ENCODE assay signal across 7 mouse cellular contexts in the genomic region with DNA sequence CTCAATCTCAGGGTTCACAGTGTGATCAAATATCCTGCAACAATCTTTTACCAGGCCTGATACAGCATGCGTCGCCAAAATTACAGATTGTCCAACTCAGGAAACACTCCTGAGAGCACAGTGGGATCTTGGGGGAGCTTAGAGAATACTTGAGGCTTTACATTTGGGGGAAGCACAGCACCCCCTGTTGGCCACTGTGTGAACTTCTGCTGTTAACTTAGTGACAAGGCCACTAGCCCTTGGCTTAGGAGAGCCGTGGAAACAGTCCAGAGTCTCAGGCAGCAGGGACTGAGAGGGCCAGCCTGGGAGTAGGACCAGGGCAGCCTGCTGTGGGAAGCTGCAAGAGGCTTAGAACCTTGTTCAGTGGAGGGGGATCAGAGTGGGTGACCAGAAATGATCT. TPM values are rescaled to one million over a fixed set of nuclear protein-coding genes. Genes with fewer than 3 reads are reported as not detected.
DNase-seq lines count a peak whose midpoint lies in the region; ATAC-seq and TF ChIP-seq lines count a peak whose summit lies in the region.

No protein-coding gene starts in this region.

- TF ChIP-seq CTCF in left cerebral cortex, adult 2 months (IDR thresholded peaks at IDR 0.05) = peak; percentile 66

- no peak for DNase-seq in left cerebral cortex, adult 2 months (ENCODE audit: extremely low spot score in 1 of 2, low spot score in 2 of 2)
- DNase-seq in left cerebral cortex, adult 8-10 months (ENCODE audit: low spot score in 2 of 2) = no peak
- peak; percentile 29 for DNase-seq in WW6 (ENCODE audit: low read depth, low spot score)
- DNase-seq in retina, embryonic 14.5 days (ENCODE audit: low spot score) = peak; percentile 57
- no peak for DNase-seq in gastrocnemius, adult 8-10 months (ENCODE audit: low spot score in 2 of 2)
- DNase-seq in layer of hippocampus, adult 9-10 months (ENCODE audit: low spot score) = no peak

- no peak overlapping the region for H3K27ac ChIP-seq in left cerebral cortex, adult 2 months

- intact Hi-C loops in left cerebral cortex, adult 2 months (cut with DNase I) = loop anchor here (10.0 kb wide), 1 partner anchor 339 kb away; no protein-coding TSS in a partner anchor

- H3K4me3 ChIP-seq in left cerebral cortex, adult 2 months = no peak overlapping the region

- ATAC-seq in erythroblast, adult 5-6 weeks (replicated peaks; ENCODE audit: low FRiP score, poor library complexity, severe bottlenecking) = peak; percentile 58

RNA-seq across cellular contexts. Expression of gene Oas1c, which starts 3.6 kb away (rescaled TPM):
- 1 to 10 TPM in 1 of 2 experiments, under 1 TPM in 1; 0.82 to 1.0 TPM for total RNA-seq in left cerebral cortex, adult 2 months (2021)
- total RNA-seq in left cerebral cortex, adult 8-10 months (2022) = 1 to 10 TPM in 3 of 4 experiments, under 1 TPM in 1; 0.46 to 1.9 (median 1.5) TPM
- total RNA-seq in erythroblast, adult 5-6 weeks (2015; ENCODE audit: low replicate concordance) = 1.7 and 9.8 TPM in 2 replicates
- total RNA-seq in erythroblast, adult 5-6 weeks (2017; ENCODE audit: low replicate concordance) = 2.3 and 3.3 TPM in 2 replicates
- total RNA-seq in gastrocnemius, adult 8-10 months (2022) = under 1 TPM in 2 of 4 experiments, not detected in 2; 0.21 to 0.27 TPM

RNA-seq across cellular contexts. Expression of gene Oas1e, which starts 20.6 kb away (rescaled TPM):
- not detected for total RNA-seq in left cerebral cortex, adult 2 months (2021)
- total RNA-seq in left cerebral cortex, adult 8-10 months (2022) = not detected
- 4.2 TPM in 1 of 2 replicates, not detected in the other for total RNA-seq in erythroblast, adult 5-6 weeks (2015; ENCODE audit: low replicate concordance)
- 1.4 and 3.9 TPM in 2 replicates for total RNA-seq in erythroblast, adult 5-6 weeks (2017; ENCODE audit: low replicate concordance)
- total RNA-seq in gastrocnemius, adult 8-10 months (2022) = not detected

RNA-seq across cellular contexts. Expression of gene Oas1f, which starts 31.2 kb away (rescaled TPM):
- not detected for total RNA-seq in left cerebral cortex, adult 2 months (2021)
- not detected for total RNA-seq in left cerebral cortex, adult 8-10 months (2022)
- not detected in 2 replicates for total RNA-seq in erythroblast, adult 5-6 weeks (2015; ENCODE audit: low replicate concordance)
- total RNA-seq in erythroblast, adult 5-6 weeks (2017; ENCODE audit: low replicate concordance) = not detected in 2 replicates
- total RNA-seq in gastrocnemius, adult 8-10 months (2022) = not detected

RNA-seq across cellular contexts. Expression of gene Oas3, which starts 38.5 kb away (rescaled TPM):
- total RNA-seq in left cerebral cortex, adult 2 months (2021) = not detected
- total RNA-seq in left cerebral cortex, adult 8-10 months (2022) = not detected
- total RNA-seq in erythroblast, adult 5-6 weeks (2015; ENCODE audit: low replicate concordance) = 67.2 and 98.2 TPM in 2 replicates
- total RNA-seq in erythroblast, adult 5-6 weeks (2017; ENCODE audit: low replicate concordance) = 75.8 and 76.4 TPM in 2 replicates
- total RNA-seq in gastrocnemius, adult 8-10 months (2022) = not detected

RNA-seq across cellular contexts. Expression of gene Oas1h, which starts 45.3 kb away (rescaled TPM):
- total RNA-seq in left cerebral cortex, adult 2 months (2021) = not detected
- total RNA-seq in left cerebral cortex, adult 8-10 months (2022) = not detected
- total RNA-seq in erythroblast, adult 5-6 weeks (2015; ENCODE audit: low replicate concordance) = not detected in 2 replicates
- not detected in 2 replicates for total RNA-seq in erythroblast, adult 5-6 weeks (2017; ENCODE audit: low replicate concordance)
- total RNA-seq in gastrocnemius, adult 8-10 months (2022) = not detected

Comparison
In these comparisons a context has a peak if more than half of its experiments do, and no peak if none do; other contexts are left out.
1. DNase-seq: peak in WW6 (single experiment) and retina, embryonic 14.5 days (single experiment); none in left cerebral cortex, adult 2 months (0 of 2), left cerebral cortex, adult 8-10 months (0 of 2), gastrocnemius, adult 8-10 months (0 of 2) and layer of hippocampus, adult 9-10 months (single experiment).